Mouse (Mus musculus) ES-E14 (cell line): ENCODE data around the gene Dock11. TPM values are rescaled to one million over a fixed set of nuclear protein-coding genes. Genes with fewer than 3 reads are reported as not detected.

Experiments used
- DNase-seq: peaks from one replicate; pipeline ENCODE4 v3.0.0-alpha.2; 2013; ENCODE audit warnings: low read depth, low spot score
- H3K27ac ChIP-seq: 2 replicates; pipeline ENCODE4 v1.5.1; 2012; ENCODE audit warnings: low read depth, mild to moderate bottlenecking, low read length, moderate library complexity, mixed read lengths; ENCODE audit not compliant: poor library complexity, insufficient read depth, severe bottlenecking
- H3K36me3 ChIP-seq: 2 replicates; pipeline ENCODE4 v1.6.1; 2012; ENCODE audit warnings: mild to moderate bottlenecking, low read length, moderate library complexity, mixed read lengths; ENCODE audit not compliant: control insufficient read depth, poor library complexity, insufficient read depth, severe bottlenecking
- H3K4me1 ChIP-seq, 2 experiments: fragments of 150-350 bp in 1 of 2; sonication (generic) in 1 of 2; 2 replicates each; pipeline ENCODE4 v1.6.1; 2012; ENCODE audit warnings: low read length in 2 of 2, mild to moderate bottlenecking in 1 of 2, mixed read lengths in 1 of 2; ENCODE audit not compliant: control insufficient read depth in 2 of 2, insufficient read depth in 2 of 2, poor library complexity in 1 of 2
- H3K4me3 ChIP-seq, 2 experiments: fragments of 150-350 bp in 1 of 2; sonication (generic) in 1 of 2; 2 replicates each; pipeline ENCODE4 v1.5.1; 2012; ENCODE audit warnings: low read length in 2 of 2, low read depth in 1 of 2, mild to moderate bottlenecking in 1 of 2, mixed read lengths in 1 of 2; ENCODE audit not compliant: insufficient read depth in 1 of 2, poor library complexity in 1 of 2, severe bottlenecking in 1 of 2
- H3K9ac ChIP-seq: 2 replicates; pipeline ENCODE4 v1.6.1; 2012; ENCODE audit warnings: low read depth, mild to moderate bottlenecking, low read length, mixed read lengths; ENCODE audit not compliant: poor library complexity, insufficient read depth, severe bottlenecking
- H3K9me3 ChIP-seq: fragments of 150-350 bp; sonication (generic); 2 replicates; pipeline ENCODE4 v1.6.1; 2012; ENCODE audit warnings: low read depth, mild to moderate bottlenecking, low read length; ENCODE audit not compliant: control insufficient read depth, insufficient read depth
- CHD2 ChIP-seq: IDR thresholded peaks from 2 replicates; pipeline ENCODE4 v1.6.1; 2014; ENCODE audit warnings: mild to moderate bottlenecking, low read depth, low read length, inconsistent platforms
- HCFC1 ChIP-seq: IDR thresholded peaks from 2 replicates; pipeline ENCODE4 v1.6.1; 2012; ENCODE audit warnings: low read length, inconsistent platforms, borderline replicate concordance; ENCODE audit not compliant: insufficient read depth
- MAFK ChIP-seq: IDR thresholded peaks from 2 replicates; pipeline ENCODE4 v1.6.1; 2014; ENCODE audit warnings: mild to moderate bottlenecking, low read depth, low read length, inconsistent platforms; ENCODE audit not compliant: insufficient read depth
- ZC3H11A ChIP-seq: IDR thresholded peaks from 2 replicates; pipeline ENCODE4 v1.6.1; 2012; ENCODE audit warnings: low read depth, mild to moderate bottlenecking, inconsistent platforms, low read length, borderline replicate concordance
- ZNF384 ChIP-seq: IDR thresholded peaks from 2 replicates; pipeline ENCODE4 v1.6.1; 2012; ENCODE audit warnings: low read depth, low read length, inconsistent platforms
- in situ Hi-C, 2 experiments: fragments of 600-800 bp; cut with MboI; formaldehyde crosslinking; loops; one replicate each; pipeline ENCODE4 v1.15.1; 2025; ENCODE audit warnings: low sequenced_read_pairs in 2 of 2, inconsistent platforms in 1 of 2; ENCODE audit not compliant: unreplicated experiment in 2 of 2
- total RNA-seq: library from RNA; depleted of rRNA; stranded (reverse); fragments of 300-350 nt; gene quantifications from 2 replicates; pipeline ENCODE4 v1.2.3, GENCODE M21; 2012

Dock11 gene
- total RNA-seq, 1 experiment, result 11.0 TPM

DNA sequence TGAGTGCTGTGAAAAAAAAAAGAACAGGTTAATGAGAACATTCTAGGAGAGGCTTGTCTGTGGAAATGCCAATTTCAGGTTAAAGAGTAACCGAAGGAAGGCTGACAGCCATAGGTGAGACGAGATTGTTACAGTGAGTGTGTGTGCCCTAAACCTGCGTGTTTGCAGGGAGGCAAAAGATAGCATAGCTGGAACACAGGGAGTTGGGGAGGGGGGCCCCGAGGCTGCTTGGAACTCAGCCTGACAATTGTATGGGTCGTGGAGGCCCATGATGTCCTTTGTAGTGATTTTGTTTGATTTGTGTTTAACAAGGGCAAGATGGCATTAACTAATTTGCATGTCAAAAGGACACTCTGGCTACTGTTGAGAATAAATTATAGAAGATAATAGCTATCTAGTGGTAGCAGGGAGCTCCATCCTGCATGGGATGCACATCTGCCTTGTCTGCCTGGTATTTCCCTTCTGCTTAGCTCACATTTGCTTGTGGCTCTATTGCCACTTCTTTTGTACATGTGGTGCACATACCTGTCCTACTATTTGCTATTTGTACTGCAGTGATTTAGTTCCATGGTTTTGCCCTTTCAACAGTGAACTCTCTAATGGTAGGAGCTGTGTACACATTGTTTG is 109.3 kb downstream of the Dock11 start:
- no peaks in the 10 kb centered on the region for H3K4me1 ChIP-seq
- no peak overlapping the region for H3K4me3 ChIP-seq
- H3K9me3 ChIP-seq, result no peaks in the 10 kb centered on the region
- TF ChIP-seq ZC3H11A, result no peak
- no peak for TF ChIP-seq MAFK
- no peak for TF ChIP-seq ZNF384
- TF ChIP-seq HCFC1, result no peak
- no peak for TF ChIP-seq CHD2
- no peaks in the 10 kb centered on the region for H3K36me3 ChIP-seq
- DNase-seq, result no peak
- H3K9ac ChIP-seq, result no peak overlapping the region
- no peak overlapping the region for H3K27ac ChIP-seq
- in situ Hi-C loops, result loop anchor here in 1 of 2 experiments (10.0 kb wide), 1 partner anchor 163 kb away; no protein-coding TSS in a partner anchor

DNA sequence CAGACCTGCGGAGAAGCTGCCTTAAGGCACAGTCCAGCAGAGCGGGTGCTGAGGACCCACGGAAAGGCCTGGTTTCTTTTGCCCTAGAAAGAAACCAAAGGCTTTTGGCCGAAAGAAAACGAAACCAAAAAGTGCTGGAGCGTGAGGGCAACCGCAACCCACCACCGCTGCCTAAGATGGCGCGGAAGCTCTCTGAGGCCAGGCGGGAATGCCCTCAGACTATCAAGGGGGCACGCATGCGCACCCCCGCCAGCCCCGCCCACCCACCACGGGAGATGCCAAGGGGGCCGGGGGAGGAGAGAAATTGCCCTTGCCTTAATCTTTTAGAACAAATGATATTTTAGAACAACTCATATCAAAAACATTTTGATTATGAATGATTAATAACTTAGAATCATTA is 137.0 kb downstream of the Dock11 start:
- Histone ChIP-seq H3K4me1 (no peaks in the 10 kb centered on the region), H3K9me3 (no peaks in the 10 kb centered on the region), H3K9ac (peak overlapping the region; percentile 64), H3K27ac (no peak overlapping the region), H3K4me3 (peak overlapping the region; percentile 56 to 60; a peak in 3 of 4 replicates), H3K36me3 (no peaks in the 10 kb centered on the region)
- TF ChIP-seq CHD2, result no peak
- in situ Hi-C loops, result loop anchor here in 1 of 2 experiments (25.0 kb wide), 1 partner anchor 88 kb away; no protein-coding TSS in a partner anchor
- DNase-seq, result no peak

DNA sequence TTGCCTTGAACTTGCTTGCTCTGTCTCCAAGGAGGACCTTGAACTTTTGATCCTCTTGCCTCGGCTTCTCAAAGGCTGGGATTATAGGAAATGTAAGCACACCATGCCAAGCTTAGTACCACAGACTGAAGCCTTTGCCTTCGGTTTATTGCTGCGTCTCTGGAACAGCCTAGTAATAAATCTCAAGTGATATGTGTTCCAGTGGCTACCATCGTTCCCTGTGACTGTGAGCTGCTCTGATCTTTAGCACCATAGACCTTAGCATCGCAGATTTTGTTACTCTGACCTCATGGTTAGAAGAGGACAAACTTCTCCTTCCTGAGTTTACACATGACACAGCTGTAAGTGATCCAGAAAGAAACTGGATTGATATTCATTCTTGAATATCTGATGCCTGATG is 142.5 kb downstream of the Dock11 start:
- TF ChIP-seq CHD2, result no peak
- no peak for TF ChIP-seq HCFC1
- H3K9me3 ChIP-seq, result no peaks in the 10 kb centered on the region
- no peak overlapping the region for H3K27ac ChIP-seq
- no peak overlapping the region for H3K4me3 ChIP-seq
- no peaks in the 10 kb centered on the region for H3K36me3 ChIP-seq
- in situ Hi-C loops, result loop anchor here in 1 of 2 experiments (25.0 kb wide), 1 partner anchor 94 kb away; no protein-coding TSS in a partner anchor
- no peak for DNase-seq
- H3K4me1 ChIP-seq, result no peaks in the 10 kb centered on the region
- no peak overlapping the region for H3K9ac ChIP-seq

DNA sequence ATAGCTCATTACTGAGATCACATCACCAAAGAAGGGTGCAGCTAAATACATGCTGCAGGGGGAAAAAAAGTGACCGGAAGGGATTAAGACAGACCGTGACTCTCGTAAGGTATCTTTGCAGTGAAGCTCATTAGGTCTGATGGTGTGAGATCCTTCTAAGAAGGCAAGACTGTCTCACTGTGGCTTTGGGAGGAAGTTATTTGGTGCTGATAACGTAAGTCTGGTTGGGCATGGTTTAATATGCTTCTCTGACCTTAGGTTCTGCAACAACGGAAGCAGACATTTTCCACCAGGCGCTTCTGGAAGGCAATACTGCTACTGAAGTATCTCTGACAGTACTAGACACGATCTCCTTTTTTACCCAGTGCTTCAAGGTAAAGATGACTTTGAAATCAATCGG is 145.4 kb downstream of the Dock11 start:
- TF ChIP-seq ZC3H11A, result no peak
- TF ChIP-seq CHD2, result no peak
- no peak for TF ChIP-seq MAFK
- TF ChIP-seq ZNF384, result no peak
- no peak for TF ChIP-seq HCFC1
- in situ Hi-C loops, result loop anchor here in 1 of 2 experiments (25.0 kb wide), 1 partner anchor 97 kb away; no protein-coding TSS in a partner anchor
- no peak overlapping the region for H3K4me3 ChIP-seq
- H3K36me3 ChIP-seq, result no peaks in the 10 kb centered on the region
- no peak for DNase-seq
- no peaks in the 10 kb centered on the region for H3K9me3 ChIP-seq
- H3K27ac ChIP-seq, result no peak overlapping the region
- H3K4me1 ChIP-seq, result no peaks in the 10 kb centered on the region
- H3K9ac ChIP-seq, result no peak overlapping the region

DNA sequence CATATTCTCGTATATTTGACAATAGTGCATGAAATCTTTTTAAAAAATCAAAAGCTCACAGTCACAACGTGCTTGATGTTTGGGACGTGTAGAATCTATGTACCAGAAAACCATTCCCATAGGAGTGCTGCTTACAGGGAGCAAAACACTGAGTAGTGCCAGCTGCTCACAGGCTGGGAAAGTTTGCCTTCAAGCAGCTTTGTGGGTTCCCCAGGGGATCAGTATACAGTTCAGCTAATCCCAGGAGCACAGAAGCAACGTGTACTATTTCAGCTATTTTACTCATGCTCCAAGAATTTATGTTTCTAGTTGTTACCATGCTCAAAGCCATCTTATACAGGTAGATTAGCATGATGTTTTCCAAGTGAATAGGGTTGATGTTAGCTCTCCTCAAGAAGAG is 157.1 kb downstream of the Dock11 start:
- H3K9me3 ChIP-seq, result no peaks in the 10 kb centered on the region
- no peak overlapping the region for H3K27ac ChIP-seq
- in situ Hi-C loops, result loop anchor here in 1 of 2 experiments (25.0 kb wide), 1 partner anchor 108 kb away; no protein-coding TSS in a partner anchor
- no peaks in the 10 kb centered on the region for H3K4me1 ChIP-seq
- DNase-seq, result no peak
- no peak overlapping the region for H3K4me3 ChIP-seq
- no peaks in the 10 kb centered on the region for H3K36me3 ChIP-seq
- no peak overlapping the region for H3K9ac ChIP-seq
- TF ChIP-seq HCFC1 (no peak), CHD2 (no peak), MAFK (no peak), ZNF384 (no peak), ZC3H11A (no peak)
